Mouse (Mus musculus) heart, embryonic 10.5 days (tissue): Measurements from ENCODE around the gene Pdcd2l. TPM values are rescaled to one million over a fixed set of nuclear protein-coding genes. Genes with fewer than 3 reads are reported as not detected.

ENCODE experiments used
- DNase-seq: peaks from one replicate; pipeline ENCODE4 v3.0.0-alpha.2; 2017; ENCODE audit warnings: low spot score
- H3K27ac ChIP-seq: fragments of 300-500 bp; sonication (generic); 2 replicates; pipeline ENCODE4 v1.5.1; 2016; ENCODE audit warnings: mild to moderate bottlenecking
- H3K27me3 ChIP-seq: fragments of 300-500 bp; sonication (generic); 2 replicates; pipeline ENCODE4 v1.6.1; 2016; ENCODE audit warnings: mild to moderate bottlenecking; ENCODE audit not compliant: poor library complexity, insufficient read depth, severe bottlenecking
- H3K36me3 ChIP-seq: fragments of 300-500 bp; sonication (generic); 2 replicates; pipeline ENCODE4 v1.6.1; 2016; ENCODE audit warnings: mild to moderate bottlenecking, moderate library complexity
- H3K4me1 ChIP-seq: fragments of 300-500 bp; sonication (generic); 2 replicates; pipeline ENCODE4 v1.6.1; 2016; ENCODE audit warnings: mild to moderate bottlenecking
- H3K4me3 ChIP-seq: fragments of 300-500 bp; sonication (generic); 2 replicates; pipeline ENCODE4 v1.5.1; 2016; ENCODE audit warnings: mild to moderate bottlenecking, moderate library complexity
- H3K9me3 ChIP-seq: fragments of 300-500 bp; sonication (generic); 2 replicates; pipeline ENCODE4 v1.6.1; 2016; ENCODE audit warnings: mild to moderate bottlenecking, moderate library complexity
- WGBS: fragments of 180-500 bp; shearing (Covaris S2); methylation state at CpG from one replicate; pipeline ENCODE4 v1.1.7; 2016; 5-methylcytosine and 5-hydroxymethylcytosine counted together
- polyA plus RNA-seq: library from polyadenylated mRNA; unstranded; fragments of >200 nt; fragmentation: Nextera tagmentation; extraction: Ambion mirVana; gene quantifications from 2 replicates; pipeline ENCODE4 v1.2.1, GENCODE M21; 2016

Pdcd2l gene
- polyA plus RNA-seq, 1 experiment from 2014 or later = 67.5 TPM

GRCm38 (mm10) chr7:34166850-34167249 lies 29.6 kb downstream of the Pdcd2l start:
- no peaks in the 10 kb centered on the region for H3K9me3 ChIP-seq
- peak overlapping the region; percentile 84; the same call in 1 of the 2 replicates for H3K4me3 ChIP-seq
- peaks cover 42% of the 10 kb centered on the region for H3K36me3 ChIP-seq
- DNase-seq = no peak
- H3K27ac ChIP-seq = no peak overlapping the region
- H3K27me3 ChIP-seq = no peaks in the 10 kb centered on the region
- peaks cover 8% of the 10 kb centered on the region; the same call in 1 of the 2 replicates for H3K4me1 ChIP-seq
- WGBS = 54% methylated on average over 4 of the region's 4 CpGs

- peaks cover 51% of the 10 kb centered on the region for H3K36me3 ChIP-seq
- no peak overlapping the region for H3K27ac ChIP-seq
- H3K27me3 ChIP-seq = no peaks in the 10 kb centered on the region
- peaks cover 8% of the 10 kb centered on the region; the same call in 1 of the 2 replicates for H3K4me1 ChIP-seq
- DNase-seq = no peak
- 91% methylated on average over 3 of the region's 3 CpGs for WGBS
- H3K4me3 ChIP-seq = no peak overlapping the region
- H3K9me3 ChIP-seq = no peaks in the 10 kb centered on the region
These were observed 30.5 kb downstream of the Pdcd2l start for GRCm38 (mm10) chr7:34165999-34166398.

- Histone ChIP-seq H3K27me3 (no peaks in the 10 kb centered on the region), H3K4me3 (no peak overlapping the region), H3K4me1 (peaks cover 8% of the 10 kb centered on the region; the same call in 1 of the 2 replicates), H3K9me3 (no peaks in the 10 kb centered on the region), H3K27ac (no peak overlapping the region), H3K36me3 (peaks cover 63% of the 10 kb centered on the region)
- no peak for DNase-seq
- WGBS = 90% methylated on average over 7 of the region's 7 CpGs
These were observed 31.8 kb downstream of the Pdcd2l start for GRCm38 (mm10) chr7:34164671-34165070.

- Histone ChIP-seq H3K27me3 (no peaks in the 10 kb centered on the region), H3K4me3 (no peak overlapping the region), H3K9me3 (no peaks in the 10 kb centered on the region), H3K36me3 (peaks cover 93% of the 10 kb centered on the region), H3K27ac (no peak overlapping the region), H3K4me1 (no peaks in the 10 kb centered on the region)
- 95% methylated on average over 3 of the region's 3 CpGs for WGBS
- DNase-seq = no peak
These were observed 37.3 kb downstream of the Pdcd2l start for GRCm38 (mm10) chr7:34159167-34159566.

- no peak for DNase-seq
- Histone ChIP-seq H3K4me1 (no peaks in the 10 kb centered on the region), H3K27me3 (no peaks in the 10 kb centered on the region), H3K36me3 (peaks cover 95% of the 10 kb centered on the region), H3K9me3 (no peaks in the 10 kb centered on the region), H3K4me3 (no peak overlapping the region), H3K27ac (no peak overlapping the region)
- 97% methylated on average over 3 of the region's 3 CpGs for WGBS
These were observed 38.5 kb downstream of the Pdcd2l start for GRCm38 (mm10) chr7:34157994-34158393.

- H3K9me3 ChIP-seq = peaks cover 3% of the 10 kb centered on the region; the same call in 1 of the 2 replicates
- DNase-seq = no peak
- no peaks in the 10 kb centered on the region for H3K27me3 ChIP-seq
- WGBS = 45% methylated on average over 4 of the region's 4 CpGs
- H3K4me1 ChIP-seq = no peaks in the 10 kb centered on the region
- no peak overlapping the region for H3K4me3 ChIP-seq
- H3K27ac ChIP-seq = no peak overlapping the region
- H3K36me3 ChIP-seq = peaks cover 99% of the 10 kb centered on the region
These were observed 49.3 kb downstream of the Pdcd2l start for GRCm38 (mm10) chr7:34147193-34147592.

- 94% methylated on average over 13 of the region's 13 CpGs for WGBS
- Histone ChIP-seq H3K36me3 (peaks cover 63% of the 10 kb centered on the region), H3K4me1 (no peaks in the 10 kb centered on the region)
These were observed 55.3 kb downstream of the Pdcd2l start for GRCm38 (mm10) chr7:34141123-34141522.

GRCm38 (mm10) chr7:34139493-34139892 lies 57.0 kb downstream of the Pdcd2l start:
- H3K27ac ChIP-seq = no peak overlapping the region
- H3K9me3 ChIP-seq = no peaks in the 10 kb centered on the region
- H3K36me3 ChIP-seq = peaks cover 46% of the 10 kb centered on the region
- WGBS = 87% methylated on average over 6 of the region's 6 CpGs
- H3K27me3 ChIP-seq = no peaks in the 10 kb centered on the region
- no peaks in the 10 kb centered on the region for H3K4me1 ChIP-seq
- H3K4me3 ChIP-seq = no peak overlapping the region
- DNase-seq = no peak

More at GRCm38 (mm10) chr7:34141123-34141522, 55.3 kb downstream of the Pdcd2l start:
- Histone ChIP-seq H3K27ac (no peak overlapping the region), H3K27me3 (no peaks in the 10 kb centered on the region), H3K9me3 (no peaks in the 10 kb centered on the region), H3K4me3 (no peak overlapping the region)
- DNase-seq = no peak

Other genes with a start within 250 kb of the Pdcd2l start
- not detected in 2 replicates for gene Scgb2b27, start 182.7 kb downstream of the Pdcd2l start, polyA plus RNA-seq
- not detected in 2 replicates for gene Scgb1b27, start 175.2 kb downstream of the Pdcd2l start, polyA plus RNA-seq
- not detected in 2 replicates for gene Scgb1b30, start 101.2 kb downstream of the Pdcd2l start, polyA plus RNA-seq
- 4.7 and 6.6 TPM in 2 replicates for gene Wtip, start 63.4 kb downstream of the Pdcd2l start, polyA plus RNA-seq
- gene Uba2, start 27.1 kb downstream of the Pdcd2l start, polyA plus RNA-seq = 154 and 197 TPM in 2 replicates
- 650 and 828 TPM in 2 replicates for gene Gpi1, start 33.7 kb upstream of the Pdcd2l start, polyA plus RNA-seq
- 0.57 TPM in 1 of 2 replicates, not detected in the other for gene Gm6096, start 54.4 kb upstream of the Pdcd2l start, polyA plus RNA-seq
- gene 4931406P16Rik, start 116.9 kb upstream of the Pdcd2l start, polyA plus RNA-seq = 36.6 and 43.7 TPM in 2 replicates
- gene Lsm14a, start 196.7 kb upstream of the Pdcd2l start, polyA plus RNA-seq = 67.4 and 84.3 TPM in 2 replicates